Mouse (Mus musculus): ENCODE data around the gene Slc4a8.
A peak's percentile ranks its signal among the peaks of the same experiment; 100 is the strongest.

The Slc4a8 gene

DNA sequence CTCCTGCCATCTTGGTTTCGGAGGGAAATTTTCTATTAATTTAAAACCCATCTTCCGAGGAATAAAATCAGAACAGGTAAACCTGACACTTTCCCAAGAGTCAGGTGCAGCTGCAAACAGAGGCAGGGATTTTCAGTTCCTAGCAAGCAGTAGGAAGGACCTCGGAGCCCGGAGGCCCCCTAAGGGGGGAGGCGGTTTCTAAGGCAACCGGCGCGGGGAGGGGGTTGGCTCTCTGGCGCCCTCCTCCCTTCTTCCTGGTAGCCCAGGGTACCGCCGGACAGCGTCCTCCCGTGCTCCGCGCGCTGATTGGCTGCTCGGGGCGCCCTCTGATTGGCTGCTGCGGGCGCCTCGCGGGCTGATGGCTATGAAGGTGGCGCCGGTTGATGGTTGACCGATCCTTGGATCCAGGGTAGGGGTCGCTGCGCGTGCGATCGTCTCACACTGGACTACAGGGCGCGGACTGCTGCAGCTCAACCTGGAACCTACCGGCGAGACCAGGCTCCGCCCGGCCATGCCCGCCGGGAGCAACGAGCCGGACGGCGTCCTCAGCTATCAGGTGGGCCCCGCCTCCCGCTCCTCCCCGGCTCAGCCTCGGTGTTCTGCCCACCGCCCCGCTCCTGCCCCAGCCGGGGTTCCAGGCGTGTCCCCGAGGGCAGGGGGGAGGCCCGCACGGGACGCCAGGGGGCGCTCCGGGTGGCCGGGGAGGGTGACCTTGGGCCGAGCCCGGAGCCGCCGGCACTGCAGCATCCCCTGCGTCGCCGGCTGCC, at the start of gene Slc4a8:
Slc4a8 (plus strand) TSS at position 329 of the 767 bp plus-strand sequence.
- peak; percentile 97 for DNase-seq

DNA sequence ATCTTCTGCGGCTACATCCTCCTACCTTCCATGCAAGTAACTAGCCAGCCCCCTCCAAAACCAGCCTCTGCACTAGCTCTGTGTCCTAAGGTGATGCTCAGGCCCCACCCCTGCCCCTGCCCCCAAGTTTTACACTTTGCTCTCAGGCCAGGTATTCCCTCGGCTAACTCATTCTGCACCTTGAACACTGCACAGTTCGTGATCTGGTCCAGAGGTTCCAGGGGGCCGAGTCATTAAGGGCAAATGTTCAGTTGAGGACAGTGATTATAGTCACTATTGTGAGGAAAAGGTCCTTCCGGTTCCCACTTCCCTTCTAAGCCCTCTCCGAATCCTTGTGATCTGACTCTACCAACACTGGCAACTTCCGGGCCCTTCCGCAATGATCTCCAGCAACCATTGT, 47.1 kb upstream of the Slc4a8 start:
- no peak for DNase-seq

GRCm38 (mm10) chr15:100715399-100715993, 46.1 kb upstream of the Slc4a8 start:
- DNase-seq = no peak

DNA sequence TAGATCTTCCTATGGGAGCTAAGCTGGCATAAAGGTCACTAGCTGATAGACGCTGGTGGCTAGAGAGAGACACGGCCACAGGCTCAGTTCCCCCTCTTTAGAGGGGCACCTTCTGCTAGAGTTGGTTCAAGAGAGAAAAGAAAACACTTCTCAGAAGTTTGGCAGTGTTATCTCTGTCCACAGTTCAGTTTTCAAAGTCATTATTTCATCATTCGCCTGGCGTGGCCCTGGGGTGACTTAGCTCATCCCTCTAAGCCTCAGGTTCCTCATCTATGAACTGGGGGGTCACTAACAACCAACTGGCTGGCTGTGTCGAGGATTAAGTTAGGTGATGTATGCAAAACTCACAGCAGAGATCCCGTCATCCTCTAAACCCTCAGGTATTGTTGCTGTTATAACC, 43.6 kb upstream of the Slc4a8 start:
- DNase-seq = no peak

DNA sequence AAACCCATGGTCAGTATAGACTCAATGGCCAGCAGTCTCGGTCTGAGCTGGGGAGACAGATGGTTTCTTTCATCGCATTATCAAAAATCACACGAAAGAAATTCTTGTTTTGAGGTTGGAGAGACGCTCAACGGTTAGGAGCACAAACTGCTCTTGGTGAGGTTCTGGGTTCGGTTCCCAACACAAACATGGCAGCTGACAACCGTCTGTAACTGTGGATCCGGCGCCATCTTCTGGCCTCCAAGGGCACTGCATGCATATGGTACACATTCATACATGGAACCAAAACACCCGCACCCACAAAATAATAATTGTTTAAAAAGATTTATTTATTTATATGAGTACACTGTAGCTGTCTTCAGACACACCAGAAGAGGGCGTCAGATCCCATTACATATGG, 43.0 kb upstream of the Slc4a8 start:
- no peak for DNase-seq

GRCm38 (mm10) chr15:100719217-100719616, 42.3 kb upstream of the Slc4a8 start:
- DNase-seq = no peak

DNA sequence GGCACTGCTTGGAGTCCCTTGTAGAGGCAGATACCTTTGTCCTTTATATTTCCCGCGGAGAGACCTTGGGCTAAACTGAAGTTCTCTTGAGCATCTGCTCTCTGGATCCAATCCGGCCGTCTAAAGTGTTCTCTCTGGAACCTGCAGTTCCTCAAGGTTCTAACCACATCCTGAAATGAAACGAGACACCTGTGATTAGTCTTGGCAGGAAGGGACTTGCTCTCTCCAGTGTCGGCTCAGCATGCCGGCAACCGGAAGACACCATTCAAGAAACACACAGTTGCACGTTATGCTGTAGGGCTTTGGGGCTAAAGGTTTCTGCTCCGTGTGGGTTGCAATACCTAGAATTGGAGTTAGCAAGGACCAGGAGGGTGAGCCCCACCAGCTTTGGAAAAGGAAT, 41.5 kb upstream of the Slc4a8 start:
- no peak for DNase-seq

DNA sequence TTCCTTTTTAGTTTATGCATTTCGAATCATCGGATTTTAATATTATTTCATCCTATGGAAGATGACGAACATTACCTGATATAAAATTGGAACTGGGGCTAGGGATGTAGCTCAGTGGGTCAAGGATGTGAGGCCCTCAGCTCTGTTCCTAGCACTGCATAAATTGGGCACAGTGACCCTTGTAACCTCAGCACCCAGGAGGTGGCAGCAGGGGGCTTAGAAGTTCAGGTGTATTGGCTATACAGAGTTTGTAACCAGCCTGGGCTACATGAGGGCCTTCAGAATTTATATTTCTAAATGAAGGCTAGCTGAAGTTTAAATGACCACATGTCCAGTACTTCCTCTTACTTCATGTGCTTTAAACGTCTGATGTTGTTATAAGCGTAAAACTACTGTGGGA, 40.1 kb upstream of the Slc4a8 start:
- DNase-seq = no peak

GRCm38 (mm10) chr15:100722026-100722425, 39.5 kb upstream of the Slc4a8 start:
- no peak for DNase-seq

DNA sequence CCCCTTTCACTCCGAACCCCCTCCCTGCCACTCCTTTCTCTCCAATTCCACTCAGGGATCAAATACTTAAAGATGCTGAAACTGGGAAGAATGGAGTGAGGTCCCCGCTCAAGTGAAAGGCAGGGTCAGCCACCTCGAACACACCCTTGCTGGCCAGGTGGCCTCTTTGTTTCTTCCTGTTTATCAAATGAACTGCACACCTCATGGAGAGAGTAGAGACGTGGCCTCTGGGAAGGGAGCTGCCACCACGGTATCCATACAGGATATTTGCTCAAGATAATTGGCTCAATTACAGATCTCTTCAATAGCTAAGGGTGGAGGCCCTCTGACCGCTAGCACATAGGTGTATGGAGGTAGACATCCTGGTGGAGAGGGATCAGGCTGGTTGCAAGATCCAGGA, 39.0 kb upstream of the Slc4a8 start:
- DNase-seq = no peak

- DNase-seq = no peak
Observed at GRCm38 (mm10) chr15:100723505-100723904, 38.0 kb upstream of the Slc4a8 start.

DNA sequence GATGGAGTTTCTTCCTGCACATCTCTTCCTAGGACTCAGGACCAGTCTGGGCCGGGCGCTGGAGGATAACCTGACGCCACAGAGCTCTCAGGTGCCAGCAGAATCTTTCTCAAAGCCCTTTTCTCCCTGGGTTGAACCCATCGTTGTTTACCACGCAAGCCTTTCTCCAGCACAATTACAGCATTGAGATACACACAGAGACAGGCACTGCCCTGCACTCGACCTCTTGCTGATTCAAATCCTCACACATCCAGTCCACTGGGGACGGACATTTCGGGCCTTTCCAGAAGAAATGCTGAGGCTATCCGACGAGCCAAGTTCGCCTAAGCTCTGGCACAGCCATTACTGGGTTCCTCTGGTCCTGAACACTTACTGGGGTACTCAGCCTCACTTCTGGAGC, 34.8 kb upstream of the Slc4a8 start:
- DNase-seq = no peak

- no peak for DNase-seq
Observed at GRCm38 (mm10) chr15:100727834-100728233, 33.7 kb upstream of the Slc4a8 start.

DNA sequence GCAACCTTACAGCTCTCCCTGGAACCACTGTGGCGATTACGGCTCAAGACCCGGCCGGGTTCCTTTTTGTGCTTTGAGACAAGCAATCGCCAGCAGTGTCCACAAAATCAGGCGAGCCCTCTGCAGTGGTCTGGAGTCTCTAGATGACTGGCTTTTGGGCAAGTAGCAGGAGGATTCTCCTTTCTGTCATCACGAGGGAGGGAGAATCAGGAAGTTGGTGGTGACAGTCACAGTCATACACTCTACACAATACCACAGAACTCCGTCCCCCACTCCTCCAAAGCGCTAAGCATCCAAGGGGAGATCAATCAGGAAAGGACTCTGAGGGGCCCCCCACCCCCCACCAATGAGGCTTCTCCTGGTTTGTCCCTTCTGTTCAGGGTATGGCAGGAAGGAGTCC, 33.0 kb upstream of the Slc4a8 start:
- no peak for DNase-seq

GRCm38 (mm10) chr15:100729281-100729985, 32.1 kb upstream of the Slc4a8 start, which contains the start of gene Galnt6:
Gene Galnt6 (minus strand): TSS chr15:100729376.
- peak; percentile 48 for DNase-seq

DNA sequence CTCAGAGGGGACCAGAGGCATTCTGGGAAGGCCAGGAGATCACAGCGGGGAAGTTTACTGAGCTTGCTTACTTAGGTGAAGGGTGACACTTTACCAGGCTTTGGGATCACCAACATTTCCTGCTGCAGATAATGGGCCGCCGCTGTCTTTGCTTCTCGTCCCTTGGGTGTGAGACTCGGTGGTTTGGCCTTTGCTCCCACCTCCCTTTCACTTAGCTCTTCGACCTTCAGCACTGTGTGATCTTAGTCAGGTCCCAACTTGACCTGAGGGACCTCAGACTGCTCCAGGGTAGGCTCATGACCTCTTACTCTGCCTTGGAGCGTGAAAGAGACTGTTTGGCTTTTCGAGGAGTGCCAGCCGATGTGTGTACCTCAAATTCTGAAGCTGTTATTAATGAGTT, 30.5 kb upstream of the Slc4a8 start:
- DNase-seq = no peak

- DNase-seq = peak; percentile 33
Observed at GRCm38 (mm10) chr15:100732580-100732979, 29.0 kb upstream of the Slc4a8 start.

GRCm38 (mm10) chr15:100735095-100735952, 26.2 kb upstream of the Slc4a8 start:
- DNase-seq = no peak

- DNase-seq = no peak
Observed at GRCm38 (mm10) chr15:100735953-100736300, 25.6 kb upstream of the Slc4a8 start.

GRCm38 (mm10) chr15:100737667-100738066, 23.9 kb upstream of the Slc4a8 start:
- no peak for DNase-seq

- no peak for DNase-seq
Observed at GRCm38 (mm10) chr15:100738351-100738781, 23.2 kb upstream of the Slc4a8 start.

- no peak for DNase-seq
Observed at GRCm38 (mm10) chr15:100739442-100739841, 22.1 kb upstream of the Slc4a8 start.

- DNase-seq = no peak
Observed at GRCm38 (mm10) chr15:100743238-100743637, 18.3 kb upstream of the Slc4a8 start.

All from embryo, embryonic 11 days (tissue).